In genomic region chr9:116880503-116880902, GRCm38 (mm10) we compare ENCODE assay signal across 12 mouse cellular contexts.
DNase-seq lines count a peak whose midpoint lies in the region; ATAC-seq and TF ChIP-seq lines count a peak whose summit lies in the region.
"Had no signal": no experiment of that assay in that cellular context is flagged by ENCODE, and none has a peak within 500 bp of the region (broad histone marks: within the 10 kb centered on the region; RNA-seq: fewer than 3 reads in every experiment).

No protein-coding gene starts in this region.

- no peaks in the 10 kb centered on the region for H3K36me3 ChIP-seq in liver, embryonic 11.5 days (ENCODE audit: control insufficient read depth, insufficient read depth, low read length)
- H3K36me3 ChIP-seq in heart, embryonic 13.5 days, result peaks cover 13% of the 10 kb centered on the region
- H3K36me3 ChIP-seq in intestine, postnatal 0 days (ENCODE audit: control insufficient read depth, insufficient read depth), result no peaks in the 10 kb centered on the region

- TF ChIP-seq CTCF in intestine, postnatal 0 days (IDR thresholded peaks at IDR 0.05; ENCODE audit: low read depth), result no peak

- no peaks in the 10 kb centered on the region; the same call in 1 of the 2 replicates for H3K9me3 ChIP-seq in liver, embryonic 11.5 days (ENCODE audit: control insufficient read depth, low read length)
- peaks cover 11% of the 10 kb centered on the region; the same call in 1 of the 2 replicates for H3K9me3 ChIP-seq in heart, embryonic 13.5 days
- H3K9me3 ChIP-seq in intestine, postnatal 0 days (ENCODE audit: control insufficient read depth), result no peaks in the 10 kb centered on the region

- no peaks in the 10 kb centered on the region for H3K27me3 ChIP-seq in liver, embryonic 11.5 days (replicated peaks; ENCODE audit: control insufficient read depth, insufficient read depth, low read length)
- H3K27me3 ChIP-seq in heart, embryonic 13.5 days (replicated peaks), result no peaks in the 10 kb centered on the region
- H3K27me3 ChIP-seq in intestine, postnatal 0 days (replicated peaks; ENCODE audit: control insufficient read depth, insufficient read depth, low read length), result no peaks in the 10 kb centered on the region
- H3K27me3 ChIP-seq: embryonic facial prominence, embryonic 13.5 days had no signal

- H3K4me1 ChIP-seq in liver, embryonic 11.5 days (replicated peaks; ENCODE audit: control insufficient read depth, insufficient read depth, low read length), result no peaks in the 10 kb centered on the region; the same call in 1 of the 2 replicates
- H3K4me1 ChIP-seq in heart, embryonic 13.5 days, result peaks cover 24% of the 10 kb centered on the region
- H3K4me1 ChIP-seq in intestine, postnatal 0 days (replicated peaks; ENCODE audit: control insufficient read depth, insufficient read depth, low read length), result no peaks in the 10 kb centered on the region

- no peak overlapping the region for H3K9ac ChIP-seq in liver, embryonic 11.5 days (ENCODE audit: low read depth, low read length)
- H3K9ac ChIP-seq in heart, embryonic 13.5 days, result no peak overlapping the region
- no peak overlapping the region for H3K9ac ChIP-seq in intestine, postnatal 0 days (ENCODE audit: low read depth, low read length)
- H3K9ac ChIP-seq: embryonic facial prominence, embryonic 13.5 days had no signal

- 75% methylated on average over 4 of the region's 4 CpGs for WGBS in liver, embryonic 11.5 days
- WGBS in heart, embryonic 13.5 days, result 40% methylated on average over 4 of the region's 4 CpGs
- 58% methylated on average over 4 of the region's 4 CpGs for WGBS in intestine, postnatal 0 days

- no peak overlapping the region for H3K4me2 ChIP-seq in liver, embryonic 11.5 days
- H3K4me2 ChIP-seq in heart, embryonic 13.5 days, result peak overlapping the region; percentile 9; the same call in 1 of the 2 replicates
- H3K4me2 ChIP-seq in intestine, postnatal 0 days (replicated peaks; ENCODE audit: low read depth), result no peak overlapping the region
- H3K4me2 ChIP-seq: embryonic facial prominence, embryonic 13.5 days had no signal

- H3K4me3 ChIP-seq in liver, embryonic 11.5 days (ENCODE audit: low read depth, low read length), result no peak overlapping the region
- no peak overlapping the region for H3K4me3 ChIP-seq in heart, embryonic 13.5 days
- no peak overlapping the region for H3K4me3 ChIP-seq in intestine, postnatal 0 days (ENCODE audit: low read depth, low read length)
- H3K4me3 ChIP-seq: embryonic facial prominence, embryonic 13.5 days had no signal

- no peak for ATAC-seq in liver, embryonic 11.5 days (replicated peaks; ENCODE audit: low FRiP score)
- ATAC-seq in heart, embryonic 13.5 days (ENCODE audit: extremely low read depth, insufficient number of reproducible peaks, low FRiP score, low TSS enrichment), result no peak; the same call in 1 of the 2 replicates
- ATAC-seq in intestine, postnatal 0 days, result peak; percentile 82

- peak; percentile 32 for DNase-seq in liver
- DNase-seq in liver, embryonic 11.5 days (ENCODE audit: low spot score), result no peak
- peak; percentile 55 for DNase-seq in lung, postnatal 25 days (ENCODE audit: low spot score)
- DNase-seq in testis, postnatal 10 days (ENCODE audit: low spot score), result no peak
- no peak for DNase-seq in left cerebral cortex, adult 18-20 months (ENCODE audit: low spot score in 2 of 2)
- no peak for DNase-seq in spleen, postnatal 14 days (ENCODE audit: low spot score in 2 of 2)
- DNase-seq: adrenal gland, postnatal 14 days; cerebellum, adult 9-10 months had no signal

- no peak overlapping the region for H3K27ac ChIP-seq in liver, embryonic 11.5 days (ENCODE audit: low read depth, low read length)
- H3K27ac ChIP-seq in heart, embryonic 13.5 days (replicated peaks), result peak overlapping the region; percentile 78
- H3K27ac ChIP-seq in intestine, postnatal 0 days (ENCODE audit: low read depth, low read length), result peak overlapping the region; percentile 31; the same call in 1 of the 2 replicates
- H3K27ac ChIP-seq: embryonic facial prominence, embryonic 13.5 days; kidney, postnatal 0 days had no signal

Comparison
In these comparisons a context has a peak if more than half of its experiments do, and no peak if none do; other contexts are left out.
1. DNase-seq: peak in liver (single experiment) and lung, postnatal 25 days (single experiment); none in liver, embryonic 11.5 days (single experiment), testis, postnatal 10 days (single experiment), left cerebral cortex, adult 18-20 months (0 of 2) and spleen, postnatal 14 days (0 of 2).